Mouse (Mus musculus): Measurements from ENCODE around the gene Trim46.
A peak's percentile ranks its signal among the peaks of the same experiment; 100 is the strongest.

Gene Trim46

GRCm38 (mm10) chr3:89208075-89208657 is 37.9 kb downstream of the Trim46 start:
- DNase-seq: peak; percentile 88

GRCm38 (mm10) chr3:89206695-89207094 is 39.4 kb downstream of the Trim46 start:
- no peak for DNase-seq

- peak; percentile 90 for DNase-seq
These were observed 40.0 kb downstream of the Trim46 start for GRCm38 (mm10) chr3:89206079-89206478.

GRCm38 (mm10) chr3:89203142-89203514 is 43.0 kb downstream of the Trim46 start:
- no peak for DNase-seq

- peak; percentile 97 for DNase-seq
These were observed 43.6 kb downstream of the Trim46 start, which contains the start of gene Gba for GRCm38 (mm10) chr3:89202253-89203141. Gene Gba (plus strand): TSS chr3:89202928.

GRCm38 (mm10) chr3:89199839-89200238 is 46.3 kb downstream of the Trim46 start:
- DNase-seq: no peak

GRCm38 (mm10) chr3:89195979-89196877 is 49.9 kb downstream of the Trim46 start:
- peak; percentile 99 for DNase-seq

GRCm38 (mm10) chr3:89193853-89194252 is 52.3 kb downstream of the Trim46 start:
- no peak for DNase-seq

- DNase-seq: no peak
These were observed 52.8 kb downstream of the Trim46 start for GRCm38 (mm10) chr3:89193351-89193750.

- DNase-seq: no peak
These were observed 55.7 kb downstream of the Trim46 start for GRCm38 (mm10) chr3:89190436-89190835.

- DNase-seq: no peak
These were observed 57.6 kb downstream of the Trim46 start for GRCm38 (mm10) chr3:89188478-89188875.

GRCm38 (mm10) chr3:89187690-89188477 is 58.2 kb downstream of the Trim46 start:
- no peak for DNase-seq

GRCm38 (mm10) chr3:89187197-89187596 is 58.9 kb downstream of the Trim46 start:
- DNase-seq: no peak

All from heart, adult 11 months (tissue).